Mouse (Mus musculus): Measurements from ENCODE around the gene Phf14. TPM values are rescaled to one million over a fixed set of nuclear protein-coding genes. Genes with fewer than 3 reads are reported as not detected.
"Not testable (repeated sequence)": the region's sequence is repeated elsewhere in the genome, so short reads cannot be mapped to it uniquely, and the experiment has no call there.

The Phf14 gene
- total RNA-seq, 2 experiments from 2014 or later: 113 to 114 TPM

DNA sequence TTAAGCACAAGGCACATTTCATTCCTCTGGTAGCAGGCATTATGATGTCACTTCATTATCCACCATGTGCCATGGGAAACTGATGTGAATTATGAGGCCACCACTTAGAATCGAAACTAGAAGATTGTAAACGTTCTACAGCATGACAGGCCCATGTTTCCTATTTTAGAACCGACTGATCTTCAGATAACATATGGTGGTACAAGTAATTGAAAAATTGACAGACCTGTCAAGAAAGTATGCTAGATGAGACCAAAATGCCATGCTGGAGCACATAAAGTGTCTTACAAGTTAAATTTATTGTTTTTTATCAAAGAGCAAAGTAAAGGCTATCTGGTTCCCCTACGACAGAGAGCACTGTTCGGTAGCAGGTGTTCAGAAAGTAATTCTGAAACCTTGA, 172.8 kb downstream of the Phf14 start:
- DNase-seq (ENCODE audit: low spot score in 2 of 2): no peak
- intact Hi-C loops (cut with DNase I): no loop called here

DNA sequence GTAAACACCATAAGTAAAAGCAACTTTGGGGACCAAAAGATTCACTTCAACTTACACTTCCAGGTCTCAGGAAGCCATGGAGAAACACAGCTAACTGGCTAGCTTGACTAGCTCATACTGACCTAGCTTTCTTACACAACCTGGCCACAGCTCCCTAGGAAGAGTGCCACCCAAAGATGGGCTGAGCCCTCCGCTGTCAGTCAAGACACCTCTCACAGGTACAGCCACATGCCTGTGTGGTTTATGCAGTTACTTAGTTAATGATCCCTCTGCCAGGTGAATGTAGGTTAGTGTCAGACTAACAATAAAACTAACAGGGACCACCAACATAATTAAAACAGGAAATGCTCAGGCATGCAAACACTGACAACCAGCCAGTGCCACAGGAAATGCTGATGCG, 174.1 kb downstream of the Phf14 start:
- no peak for DNase-seq (ENCODE audit: low spot score in 2 of 2)
- intact Hi-C loops (cut with DNase I): no loop called here

DNA sequence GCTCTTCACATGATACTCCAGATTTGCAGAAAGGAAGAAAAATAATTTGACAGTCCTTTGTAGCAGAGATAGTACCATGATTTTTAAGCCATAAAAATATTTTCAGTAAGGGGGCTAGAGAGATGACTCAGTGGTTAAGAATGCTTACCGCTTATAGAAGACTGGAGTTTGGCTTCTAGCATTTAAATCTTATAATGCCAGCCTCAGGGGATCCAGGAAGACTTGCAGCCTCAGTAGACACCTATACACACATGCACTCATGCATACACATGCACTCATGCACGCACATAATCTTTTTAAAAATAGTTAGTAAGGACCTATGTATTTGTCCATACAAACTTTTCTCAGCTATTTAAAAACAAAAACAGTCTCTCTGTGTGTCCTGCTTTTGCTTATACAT, 174.5 kb downstream of the Phf14 start:
- no peak for DNase-seq (ENCODE audit: low spot score in 2 of 2)
- intact Hi-C loops (cut with DNase I): no loop called here

DNA sequence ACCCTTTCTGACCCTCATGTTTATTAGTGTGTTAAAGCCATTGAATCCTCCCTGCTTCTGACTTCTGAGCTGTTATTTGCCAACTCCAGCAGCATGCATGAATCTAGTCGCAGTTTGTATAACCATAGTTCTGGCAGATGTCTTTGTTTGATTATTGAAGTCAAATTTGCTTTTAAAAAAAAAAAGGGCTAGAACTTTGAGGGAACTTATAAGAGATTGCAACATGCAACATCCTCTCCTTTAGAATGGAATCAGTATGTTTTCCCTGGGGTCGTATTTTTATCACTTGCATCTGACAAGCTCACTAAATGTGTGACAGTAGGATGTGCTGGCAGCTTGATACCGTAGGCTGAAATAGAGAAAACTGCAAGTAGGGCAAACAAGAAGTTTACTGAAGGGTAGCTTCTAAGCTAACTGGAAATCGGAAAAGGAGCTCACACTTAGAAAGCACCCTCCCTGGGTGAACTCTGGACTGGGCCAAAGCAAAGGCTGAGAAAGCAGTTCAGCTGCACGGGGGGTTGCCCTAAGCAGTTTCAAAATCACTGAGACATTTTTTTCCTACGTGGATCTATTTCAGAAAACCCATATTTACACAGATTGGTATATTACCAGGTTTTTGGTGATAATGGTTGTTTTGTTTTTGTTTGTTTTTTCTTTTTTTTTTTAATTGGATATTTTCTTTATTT, 175.1 kb downstream of the Phf14 start:
- intact Hi-C loops (cut with DNase I): no loop called here
- no peak for DNase-seq (ENCODE audit: low spot score in 2 of 2)

DNA sequence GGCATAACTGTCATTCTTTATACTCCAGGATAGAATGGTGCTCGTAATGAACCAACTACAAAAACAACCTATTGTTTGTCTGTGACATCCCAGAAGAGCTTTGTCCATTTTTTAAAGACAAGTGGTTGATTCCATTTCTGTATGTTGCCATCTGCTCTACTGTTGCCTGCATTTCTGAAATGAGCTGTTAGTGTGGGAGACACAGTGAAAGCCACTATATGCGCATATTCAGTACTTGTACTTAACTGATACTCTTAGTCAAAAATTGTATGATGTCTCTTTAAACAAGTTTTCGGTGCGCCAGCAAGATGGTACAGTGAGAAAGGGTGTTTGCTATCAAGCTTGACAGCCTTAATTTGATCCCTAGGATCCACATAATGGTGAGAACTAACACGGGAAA, 177.1 kb downstream of the Phf14 start:
- DNase-seq (ENCODE audit: low spot score in 2 of 2): peak in 1 of 2 experiments; percentile 25
- intact Hi-C loops (cut with DNase I): no loop called here

DNA sequence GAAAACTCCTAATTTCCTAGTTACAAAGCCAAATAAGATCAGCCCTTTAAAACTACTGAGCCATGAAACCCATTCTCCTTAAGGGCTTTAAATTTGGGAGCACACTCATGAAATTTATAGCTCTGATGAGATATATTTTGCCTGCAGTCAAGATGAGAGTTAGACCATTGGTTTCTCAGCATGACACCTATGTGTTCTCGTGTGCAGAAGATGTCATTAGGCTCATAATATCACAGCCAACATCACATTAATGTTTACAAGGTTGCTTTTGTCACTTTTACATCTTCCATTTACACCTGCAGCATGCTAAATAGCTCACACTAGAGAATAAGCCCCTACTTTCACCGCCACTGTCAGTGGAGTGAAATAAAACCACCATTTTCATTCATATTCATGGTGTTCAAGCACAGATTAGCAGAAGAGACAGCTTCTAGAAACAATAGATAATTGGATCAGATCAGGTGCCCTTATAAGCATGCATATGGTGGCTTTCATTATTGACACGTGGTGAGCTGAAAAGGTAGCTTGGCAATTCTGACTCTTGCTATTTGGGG, 181.9 kb downstream of the Phf14 start:
- intact Hi-C loops (cut with DNase I): no loop called here
- no peak for DNase-seq (ENCODE audit: low spot score in 2 of 2)

DNA sequence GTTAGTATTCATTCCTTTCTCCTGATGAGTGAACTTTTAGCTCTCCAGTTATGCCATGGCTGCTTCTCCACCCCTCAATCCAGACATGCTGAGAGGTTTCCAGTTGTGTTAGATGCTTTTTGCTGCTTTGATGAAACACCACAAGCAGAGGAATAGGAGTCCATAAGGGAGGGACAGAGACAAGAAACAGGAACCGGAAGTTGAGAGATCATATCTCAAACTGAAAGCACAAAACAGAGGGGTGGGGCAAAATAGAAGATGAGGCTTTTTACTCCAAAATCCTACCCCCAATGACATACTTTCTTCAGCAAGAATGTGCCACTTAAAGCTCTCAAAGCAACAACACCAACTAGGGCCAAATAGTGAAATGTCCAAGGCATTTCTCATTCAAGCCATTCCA, 188.1 kb downstream of the Phf14 start:
- no peak for DNase-seq (ENCODE audit: low spot score in 2 of 2)
- intact Hi-C loops (cut with DNase I): no loop called here

DNA sequence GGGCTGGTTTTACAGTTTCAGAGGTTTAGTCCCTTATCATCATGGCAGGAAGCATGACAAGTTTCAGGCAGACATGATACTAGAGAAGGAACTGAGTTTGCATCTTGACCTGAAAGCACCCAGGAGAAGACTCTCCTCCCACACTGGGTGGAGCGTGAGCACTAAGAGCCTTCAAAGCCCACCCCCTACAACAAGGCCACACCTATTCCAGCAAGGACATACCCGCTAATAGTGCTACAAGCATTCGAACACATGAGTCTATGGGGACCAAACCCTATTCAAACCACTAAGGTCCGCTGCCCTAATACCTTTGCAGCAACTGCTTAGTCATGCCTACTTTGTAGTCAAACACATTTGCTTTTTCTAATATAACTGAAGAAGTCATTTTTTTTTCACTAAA, 189.5 kb downstream of the Phf14 start:
- no peak for DNase-seq (ENCODE audit: low spot score in 2 of 2)
- intact Hi-C loops (cut with DNase I): no loop called here

DNA sequence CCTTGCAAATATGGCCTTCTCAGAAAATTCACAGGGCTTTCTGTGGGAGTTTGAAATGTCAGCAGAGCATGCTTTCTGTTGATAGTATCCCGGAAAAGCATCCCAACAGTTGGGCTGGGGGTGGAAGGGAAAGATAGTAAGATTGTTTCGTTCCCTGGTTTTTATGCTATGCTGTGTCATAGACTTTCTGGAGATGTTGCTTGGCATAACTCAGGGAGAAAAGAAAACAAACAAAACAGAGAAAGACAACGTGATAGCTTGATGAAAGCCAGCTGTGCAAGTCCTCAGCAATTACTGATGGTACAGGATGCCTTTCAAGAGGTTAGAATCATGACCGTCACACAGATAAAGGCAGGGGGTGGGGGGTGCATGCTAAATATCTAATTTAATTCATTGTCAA, 197.5 kb downstream of the Phf14 start:
- peak; percentile 19 to 34 for DNase-seq (ENCODE audit: low spot score in 2 of 2)
- intact Hi-C loops (cut with DNase I): no loop called here

DNA sequence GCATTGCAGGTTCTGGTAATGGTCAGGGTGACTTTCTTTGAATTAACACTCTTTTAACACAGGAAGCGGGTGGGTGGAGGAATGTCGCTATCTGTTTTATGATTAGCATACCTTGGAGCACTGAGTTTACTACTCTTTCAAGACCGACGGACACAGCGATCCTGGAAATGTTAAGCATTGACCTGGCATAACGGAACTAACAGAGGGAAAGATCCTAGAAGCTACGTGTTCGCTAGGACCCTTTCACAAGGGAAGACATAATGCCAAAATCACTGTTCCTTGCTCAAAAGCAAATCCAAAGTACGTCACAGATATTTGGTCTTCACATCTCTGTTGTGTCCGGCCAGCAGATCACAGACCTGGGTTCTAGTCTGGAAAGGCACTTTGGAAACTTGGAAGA, 199.7 kb downstream of the Phf14 start:
- intact Hi-C loops (cut with DNase I): no loop called here
- no peak for DNase-seq (ENCODE audit: low spot score in 2 of 2)

DNA sequence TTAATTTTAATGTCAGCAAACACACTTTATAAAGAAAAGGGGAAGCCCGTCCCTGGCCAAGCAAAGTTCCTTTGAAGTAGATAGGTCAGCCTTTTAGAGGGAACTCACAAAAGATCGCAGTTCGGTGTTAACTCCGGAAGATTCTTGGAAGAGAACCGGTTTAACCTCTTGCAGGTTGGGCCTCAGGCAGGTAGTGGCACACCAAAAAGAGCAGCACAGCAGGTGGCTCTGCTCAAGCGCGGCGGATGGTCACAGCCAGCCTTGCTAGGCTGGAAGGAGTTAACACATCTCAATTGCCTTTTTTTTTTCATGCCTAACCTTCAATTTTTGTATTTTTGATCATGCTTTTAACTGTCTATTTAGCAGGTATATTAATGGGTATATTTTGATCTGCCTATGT, 200.2 kb downstream of the Phf14 start:
- intact Hi-C loops (cut with DNase I): no loop called here
- DNase-seq (ENCODE audit: low spot score in 2 of 2): no peak

DNA sequence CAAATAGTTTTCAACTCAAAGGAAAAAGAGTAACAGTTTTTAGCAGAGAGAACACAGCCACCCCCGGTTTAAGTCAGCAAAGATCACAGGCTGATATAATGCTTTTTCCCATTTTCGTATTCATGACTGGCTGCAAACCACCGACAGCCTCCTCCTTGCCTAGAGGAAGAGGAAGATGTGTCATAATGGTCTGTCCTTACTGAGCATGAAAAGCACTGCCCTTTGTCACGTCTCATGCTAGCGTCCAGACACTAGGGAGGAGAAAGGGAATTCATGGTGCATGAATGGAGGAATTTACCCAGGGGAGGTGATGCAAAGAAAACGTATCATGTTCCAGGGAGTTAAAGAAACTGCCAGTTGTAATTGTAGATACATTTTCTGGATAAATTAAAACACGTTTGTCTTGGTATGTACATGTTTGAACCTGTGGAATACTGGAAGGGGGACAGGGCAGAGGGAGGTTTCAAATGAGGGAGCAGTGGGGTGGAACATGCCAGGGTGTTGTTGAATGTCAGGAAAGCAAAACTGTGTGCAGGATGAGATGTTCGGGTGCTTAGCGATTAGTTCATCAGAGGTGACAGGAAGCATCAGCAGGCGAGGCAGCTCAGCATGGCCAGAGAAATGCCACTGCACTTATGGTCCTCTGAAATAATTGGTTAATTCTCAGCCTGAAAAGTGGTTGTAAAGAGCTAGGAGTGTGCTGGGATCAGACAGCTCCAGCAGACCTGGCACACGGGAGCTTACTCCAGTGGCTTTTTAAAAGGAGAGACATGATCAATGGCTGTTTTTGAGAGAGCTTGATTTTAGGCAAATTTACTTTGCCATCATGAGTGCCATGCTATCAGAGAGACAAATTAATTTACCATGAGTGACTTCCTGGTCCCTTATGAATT, 209.6 kb downstream of the Phf14 start:
- intact Hi-C loops (cut with DNase I): no loop called here

DNA sequence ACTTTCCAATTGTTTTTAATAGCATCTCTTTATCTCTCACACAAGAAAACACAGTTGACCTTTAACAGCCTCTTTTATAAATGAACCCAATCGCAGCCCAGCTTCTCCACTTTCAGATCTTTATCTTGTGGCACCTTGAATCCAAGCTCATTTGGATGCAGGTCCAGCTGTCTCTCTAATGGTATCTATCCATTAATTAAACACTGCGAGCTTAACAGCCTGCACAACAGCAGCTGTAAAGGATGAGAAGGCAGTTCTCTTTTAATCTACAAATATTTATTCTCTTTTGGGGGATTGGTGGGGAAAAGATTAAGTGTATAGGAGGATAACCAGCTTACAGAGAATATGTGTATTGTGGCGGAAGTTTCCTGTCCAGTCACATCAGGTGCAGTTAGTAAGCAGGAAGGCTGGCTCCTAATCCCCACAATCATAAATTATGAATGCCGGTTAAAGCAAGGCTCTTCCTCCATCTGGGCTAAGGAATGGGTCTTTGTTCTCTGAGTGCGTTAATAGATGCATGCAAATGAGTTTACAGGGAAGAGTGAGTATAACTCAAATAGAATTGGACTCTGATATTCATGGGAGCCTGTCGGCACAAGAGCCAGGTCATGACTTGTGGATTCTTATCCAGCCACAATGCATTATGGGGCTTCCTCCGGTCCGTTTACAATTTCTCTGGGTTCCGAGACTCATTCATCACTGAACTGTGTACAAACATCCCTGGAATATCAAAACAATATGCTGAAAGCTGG, 210.4 kb downstream of the Phf14 start:
- intact Hi-C loops (cut with DNase I): no loop called here
- DNase-seq (ENCODE audit: low spot score in 2 of 2): no peak

More for the DNA sequence above, 209.6 kb downstream of the Phf14 start:
- no peak for DNase-seq (ENCODE audit: low spot score in 2 of 2)

DNA sequence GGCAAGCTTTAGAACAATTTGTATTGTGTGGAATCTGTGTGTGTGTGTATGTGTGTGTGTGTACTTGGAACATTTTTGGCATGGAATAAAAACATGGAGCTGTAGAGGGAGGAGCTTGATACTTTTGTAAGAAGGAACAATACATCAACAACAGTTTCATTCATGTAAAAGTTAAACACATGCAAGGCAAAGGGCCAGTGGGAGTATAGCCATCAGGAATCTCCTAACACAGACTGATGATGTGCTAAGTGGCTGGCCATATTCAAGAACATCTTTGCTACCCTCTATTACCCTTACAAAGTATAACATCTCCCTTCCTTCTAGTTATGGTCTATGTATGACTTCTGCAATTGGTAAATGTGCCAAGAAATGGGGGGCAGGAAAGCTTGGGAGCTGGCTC, 215.2 kb downstream of the Phf14 start:
- intact Hi-C loops (cut with DNase I): no loop called here
- no peak for DNase-seq (ENCODE audit: low spot score in 2 of 2)

DNA sequence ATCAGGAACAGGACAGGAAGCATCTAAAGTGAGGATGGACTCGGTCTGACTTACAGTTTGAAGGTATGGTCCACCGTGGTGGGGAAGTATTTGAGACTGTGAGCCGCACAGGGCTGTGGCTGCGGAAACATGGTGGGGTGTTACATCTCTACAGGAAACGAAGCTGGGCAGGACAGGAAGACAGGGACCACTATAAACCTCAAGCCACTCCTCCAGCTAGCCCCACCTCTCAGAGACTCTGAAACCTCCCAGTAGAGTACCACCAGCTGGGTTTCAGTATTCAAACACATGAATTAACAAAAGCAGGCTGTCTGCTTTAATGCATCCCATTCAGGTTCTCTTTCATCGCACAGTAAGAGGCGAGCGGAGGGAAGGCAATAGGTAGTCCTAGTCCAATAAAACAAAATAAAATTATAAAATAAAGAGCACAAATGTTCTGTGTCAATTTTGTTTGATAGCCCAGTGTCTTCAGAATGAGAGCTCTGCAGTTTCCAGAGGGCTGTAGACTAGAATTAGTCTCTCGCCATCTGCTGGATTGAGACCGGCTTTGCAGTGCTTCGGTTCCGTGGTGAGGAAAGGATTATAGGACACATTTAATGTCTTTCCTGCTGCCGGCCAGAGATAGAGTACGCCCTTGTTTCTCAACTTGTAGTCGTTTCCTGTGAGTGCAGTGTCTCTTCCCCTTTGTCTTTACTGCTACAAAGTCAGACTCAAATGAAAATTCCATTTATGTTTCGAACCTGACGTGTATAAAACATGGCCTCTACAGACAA, 217.6 kb downstream of the Phf14 start:
- DNase-seq (ENCODE audit: low spot score in 2 of 2): peak; percentile 68 to 76
- intact Hi-C loops (cut with DNase I): no loop called here

DNA sequence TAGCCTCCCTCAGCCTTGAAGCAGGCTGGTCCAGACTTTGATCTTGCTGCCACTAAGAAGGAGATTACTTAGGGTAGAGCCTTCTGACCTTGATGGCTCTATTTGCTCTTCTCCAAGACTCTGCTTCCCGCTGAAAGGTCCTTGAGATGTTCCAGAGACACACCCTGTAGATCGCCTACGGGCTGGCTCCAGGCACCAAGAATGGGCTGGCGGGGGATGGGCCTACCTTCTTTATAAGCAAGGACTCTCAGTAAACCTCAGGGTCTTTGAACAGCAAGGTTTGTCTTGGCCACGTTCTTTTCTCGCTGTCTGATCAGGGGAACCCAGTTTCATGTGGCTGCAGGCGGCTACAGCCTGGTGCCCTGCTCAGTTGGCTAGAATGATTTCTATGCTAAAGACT, 219.0 kb downstream of the Phf14 start:
- DNase-seq (ENCODE audit: low spot score in 2 of 2); intact Hi-C loops (cut with DNase I): not testable (repeated sequence)

DNA sequence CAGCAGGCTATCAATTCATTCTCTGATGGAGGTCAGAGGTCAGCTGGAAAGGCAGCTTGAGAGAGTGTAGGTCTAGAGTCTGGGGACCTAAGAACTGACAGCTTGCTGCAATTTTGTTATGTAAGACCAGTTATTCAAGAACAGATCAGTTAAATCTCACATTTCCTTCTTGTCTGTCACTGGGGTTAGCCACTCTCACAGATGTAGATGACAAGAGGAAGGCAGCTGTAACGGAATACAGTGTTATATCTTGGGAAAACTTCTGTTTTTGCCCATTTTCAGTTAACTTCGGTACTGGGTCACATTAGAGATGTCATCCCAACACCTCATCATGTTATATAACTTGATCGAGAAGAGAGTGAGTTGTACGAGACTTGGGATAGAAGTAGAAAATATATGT, 219.7 kb downstream of the Phf14 start:
- intact Hi-C loops (cut with DNase I): no loop called here
- DNase-seq (ENCODE audit: low spot score in 2 of 2): no peak
